Mouse (Mus musculus): ENCODE data around the gene Cdk14. TPM values are rescaled to one million over a fixed set of nuclear protein-coding genes. Genes with fewer than 3 reads are reported as not detected.

The Cdk14 gene
- polyA plus RNA-seq, 1 experiment = 14.8 TPM

DNA sequence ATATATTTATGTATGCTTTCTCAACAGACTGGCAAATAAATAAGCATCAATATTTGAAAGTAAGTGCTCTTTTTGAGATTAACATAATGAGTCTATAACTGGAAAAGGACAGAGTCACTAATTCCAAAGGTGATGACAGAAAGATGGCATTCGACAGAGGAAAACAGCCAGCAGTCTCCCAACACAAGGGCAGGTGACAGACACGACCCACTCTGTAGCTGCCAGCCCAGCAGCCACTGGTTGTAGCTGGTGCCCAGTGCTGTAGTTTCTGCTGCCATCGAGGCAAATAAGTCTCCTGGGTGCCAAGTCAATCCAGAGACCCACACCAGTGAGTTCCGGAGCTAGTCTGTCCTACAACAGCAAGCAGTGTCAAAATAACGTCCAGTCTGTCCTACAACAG is 280.3 kb downstream of the Cdk14 start:
- Histone ChIP-seq H3K36me3 (ENCODE audit: control insufficient read depth, insufficient read depth, low read length, poor library complexity, severe bottlenecking) (no peaks in the 10 kb centered on the region), H3K4me3 (ENCODE audit: low read depth, low read length) (no peak overlapping the region), H3K27me3 (ENCODE audit: control insufficient read depth, insufficient read depth, low read length, poor library complexity, severe bottlenecking) (no peaks in the 10 kb centered on the region), H3K9ac (ENCODE audit: low read depth, poor library complexity, severe bottlenecking) (no peak overlapping the region), H3K9me3 (replicated peaks; ENCODE audit: control insufficient read depth, insufficient read depth, low read length, poor library complexity, severe bottlenecking) (no peaks in the 10 kb centered on the region), H3K4me1 (ENCODE audit: control insufficient read depth, insufficient read depth, low read length) (no peaks in the 10 kb centered on the region), H3K27ac (ENCODE audit: insufficient read depth, low read length) (no peak overlapping the region)
- TF ChIP-seq EP300 (IDR thresholded peaks at IDR 0.05; ENCODE audit: insufficient read depth, low read depth, low read length) = no peak
- TF ChIP-seq CTCF (IDR thresholded peaks at IDR 0.05; ENCODE audit: low read depth, low read length) = no peak
- no peak for TF ChIP-seq POLR2A (IDR thresholded peaks at IDR 0.05; ENCODE audit: insufficient read depth, low read length)

DNA sequence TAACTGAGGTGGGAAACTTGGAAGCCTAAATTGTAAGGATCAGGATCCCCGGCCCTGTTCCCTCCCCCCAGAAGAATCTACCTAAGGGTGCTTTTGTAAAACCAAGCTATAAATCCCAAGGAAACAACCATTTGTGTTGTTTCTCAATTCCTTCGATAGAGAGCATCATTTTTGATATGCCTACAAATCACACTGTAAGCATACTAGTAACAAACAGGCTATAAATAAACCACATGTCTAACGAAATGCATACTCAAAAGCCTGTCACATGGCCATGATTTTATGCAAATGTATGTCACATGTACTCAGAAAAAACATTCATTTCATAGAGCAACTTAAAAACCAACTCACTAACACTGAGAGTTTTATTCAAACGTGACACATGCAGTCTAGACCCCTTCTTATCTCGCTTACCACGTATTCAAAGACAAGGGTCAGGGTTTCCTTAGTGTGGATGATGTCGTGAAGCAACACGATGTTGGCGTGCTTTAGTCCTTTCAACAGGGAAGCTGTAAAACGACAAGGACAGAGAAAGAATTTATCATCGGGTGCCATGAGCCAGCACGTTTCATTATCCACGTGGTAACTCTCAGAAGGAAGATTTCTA is 285.1 kb downstream of the Cdk14 start:
- TF ChIP-seq CTCF (IDR thresholded peaks at IDR 0.05; ENCODE audit: low read depth, low read length) = no peak
- no peak for TF ChIP-seq POLR2A (IDR thresholded peaks at IDR 0.05; ENCODE audit: insufficient read depth, low read length)
- TF ChIP-seq EP300 (IDR thresholded peaks at IDR 0.05; ENCODE audit: insufficient read depth, low read depth, low read length) = no peak
- no peaks in the 10 kb centered on the region for H3K27me3 ChIP-seq (ENCODE audit: control insufficient read depth, insufficient read depth, low read length, poor library complexity, severe bottlenecking)
- H3K9me3 ChIP-seq (replicated peaks; ENCODE audit: control insufficient read depth, insufficient read depth, low read length, poor library complexity, severe bottlenecking) = no peaks in the 10 kb centered on the region

DNA sequence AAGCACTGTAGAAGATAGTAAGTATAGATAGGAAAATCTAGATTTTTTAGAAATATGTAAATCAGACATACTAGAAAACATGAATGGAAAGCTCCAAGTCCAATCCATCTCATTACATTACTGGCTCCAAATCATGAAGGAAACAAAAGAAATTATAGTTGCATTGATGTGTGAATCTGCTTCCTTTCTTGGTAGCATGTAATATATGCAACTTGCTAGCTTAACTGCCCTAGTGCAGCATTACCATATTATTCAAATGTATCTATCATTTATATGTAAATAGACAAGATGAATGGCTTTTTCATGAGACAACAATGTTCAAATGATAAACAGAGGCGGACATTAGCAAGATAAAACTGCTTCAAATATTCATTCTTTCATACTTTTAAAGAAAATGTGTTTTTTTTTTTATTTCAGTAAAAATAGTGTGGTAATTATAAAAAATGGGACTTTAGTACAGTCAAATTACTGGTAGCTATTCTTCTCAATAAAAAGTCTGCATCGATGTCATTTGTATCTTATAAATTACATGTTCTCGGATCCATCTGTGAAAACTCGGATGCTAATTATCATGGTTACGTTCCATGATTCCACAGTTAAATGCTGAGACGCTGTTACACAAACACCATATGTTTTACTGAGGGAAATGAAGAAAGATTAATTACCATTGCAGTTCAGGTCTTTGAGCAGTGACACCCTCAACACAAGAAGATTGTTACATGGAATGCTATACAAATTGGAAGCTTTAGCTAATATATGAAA is 285.8 kb downstream of the Cdk14 start:
- TF ChIP-seq CTCF (IDR thresholded peaks at IDR 0.05; ENCODE audit: low read depth, low read length) (no peak), EP300 (IDR thresholded peaks at IDR 0.05; ENCODE audit: insufficient read depth, low read depth, low read length) (no peak), POLR2A (IDR thresholded peaks at IDR 0.05; ENCODE audit: insufficient read depth, low read length) (no peak)
- H3K4me3 ChIP-seq (ENCODE audit: low read depth, low read length) = no peak overlapping the region
- no peak overlapping the region for H3K27ac ChIP-seq (ENCODE audit: insufficient read depth, low read length)
- H3K36me3 ChIP-seq (ENCODE audit: control insufficient read depth, insufficient read depth, low read length, poor library complexity, severe bottlenecking) = no peaks in the 10 kb centered on the region
- no peaks in the 10 kb centered on the region for H3K27me3 ChIP-seq (ENCODE audit: control insufficient read depth, insufficient read depth, low read length, poor library complexity, severe bottlenecking)
- H3K9me3 ChIP-seq (replicated peaks; ENCODE audit: control insufficient read depth, insufficient read depth, low read length, poor library complexity, severe bottlenecking) = no peaks in the 10 kb centered on the region
- no peak overlapping the region for H3K9ac ChIP-seq (ENCODE audit: low read depth, poor library complexity, severe bottlenecking)
- H3K4me1 ChIP-seq (ENCODE audit: control insufficient read depth, insufficient read depth, low read length) = no peaks in the 10 kb centered on the region

More for the DNA sequence above, 285.1 kb downstream of the Cdk14 start:
- no peak overlapping the region for H3K27ac ChIP-seq (ENCODE audit: insufficient read depth, low read length)
- no peak overlapping the region for H3K9ac ChIP-seq (ENCODE audit: low read depth, poor library complexity, severe bottlenecking)
- H3K4me3 ChIP-seq (ENCODE audit: low read depth, low read length) = no peak overlapping the region
- H3K4me1 ChIP-seq (ENCODE audit: control insufficient read depth, insufficient read depth, low read length) = no peaks in the 10 kb centered on the region
- no peaks in the 10 kb centered on the region for H3K36me3 ChIP-seq (ENCODE audit: control insufficient read depth, insufficient read depth, low read length, poor library complexity, severe bottlenecking)

DNA sequence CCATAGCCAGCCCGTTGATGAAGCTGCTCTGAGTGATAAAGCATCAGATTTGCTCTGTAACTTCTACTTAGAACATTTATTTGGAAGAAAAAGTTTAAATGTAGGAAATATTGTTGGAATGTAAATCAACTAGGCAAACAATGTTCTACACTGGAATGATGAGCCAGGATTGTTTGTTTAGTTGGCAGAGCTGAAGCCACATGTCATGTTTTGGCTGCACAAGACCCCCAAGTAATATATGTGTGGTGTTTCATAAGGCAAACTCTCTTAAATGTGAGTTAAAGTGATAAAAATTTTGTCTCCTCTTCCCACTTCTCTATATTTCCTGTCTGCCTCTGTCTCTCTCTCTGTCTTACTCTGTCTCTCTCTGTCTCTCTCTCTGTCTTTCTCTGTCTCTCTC is 291.3 kb downstream of the Cdk14 start:
- H3K9ac ChIP-seq (ENCODE audit: low read depth, poor library complexity, severe bottlenecking) = no peak overlapping the region
- H3K9me3 ChIP-seq (replicated peaks; ENCODE audit: control insufficient read depth, insufficient read depth, low read length, poor library complexity, severe bottlenecking) = no peaks in the 10 kb centered on the region
- no peaks in the 10 kb centered on the region for H3K36me3 ChIP-seq (ENCODE audit: control insufficient read depth, insufficient read depth, low read length, poor library complexity, severe bottlenecking)
- no peaks in the 10 kb centered on the region for H3K4me1 ChIP-seq (ENCODE audit: control insufficient read depth, insufficient read depth, low read length)
- no peaks in the 10 kb centered on the region for H3K27me3 ChIP-seq (ENCODE audit: control insufficient read depth, insufficient read depth, low read length, poor library complexity, severe bottlenecking)
- TF ChIP-seq POLR2A (IDR thresholded peaks at IDR 0.05; ENCODE audit: insufficient read depth, low read length) = no peak
- H3K27ac ChIP-seq (ENCODE audit: insufficient read depth, low read length) = no peak overlapping the region
- H3K4me3 ChIP-seq (ENCODE audit: low read depth, low read length) = no peak overlapping the region

DNA sequence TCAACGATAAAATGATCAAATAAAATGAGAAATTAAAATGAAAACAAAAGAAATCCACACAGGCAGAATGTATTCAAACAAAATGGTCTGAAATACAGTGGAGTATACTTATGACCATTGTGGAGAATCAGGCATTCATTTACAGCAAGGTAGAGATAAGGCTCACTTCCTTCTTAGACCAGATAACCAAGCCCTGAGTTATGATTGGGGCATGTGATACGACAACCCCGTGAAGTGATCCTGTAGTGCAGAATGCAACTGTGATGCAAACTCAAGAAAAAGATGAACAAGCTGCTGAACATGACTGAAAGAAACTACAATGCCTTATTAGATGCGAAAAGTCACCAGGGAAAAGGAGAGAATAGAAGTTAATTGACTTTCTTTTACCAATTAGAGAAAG is 295.5 kb downstream of the Cdk14 start:
- Histone ChIP-seq H3K27me3 (ENCODE audit: control insufficient read depth, insufficient read depth, low read length, poor library complexity, severe bottlenecking) (no peaks in the 10 kb centered on the region), H3K4me1 (ENCODE audit: control insufficient read depth, insufficient read depth, low read length) (no peaks in the 10 kb centered on the region), H3K36me3 (ENCODE audit: control insufficient read depth, insufficient read depth, low read length, poor library complexity, severe bottlenecking) (no peaks in the 10 kb centered on the region), H3K4me3 (ENCODE audit: low read depth, low read length) (no peak overlapping the region), H3K9me3 (replicated peaks; ENCODE audit: control insufficient read depth, insufficient read depth, low read length, poor library complexity, severe bottlenecking) (no peaks in the 10 kb centered on the region), H3K27ac (ENCODE audit: insufficient read depth, low read length) (no peak overlapping the region), H3K9ac (ENCODE audit: low read depth, poor library complexity, severe bottlenecking) (no peak overlapping the region)
- TF ChIP-seq EP300 (IDR thresholded peaks at IDR 0.05; ENCODE audit: insufficient read depth, low read depth, low read length) (no peak), POLR2A (IDR thresholded peaks at IDR 0.05; ENCODE audit: insufficient read depth, low read length) (no peak), CTCF (IDR thresholded peaks at IDR 0.05; ENCODE audit: low read depth, low read length) (no peak)

DNA sequence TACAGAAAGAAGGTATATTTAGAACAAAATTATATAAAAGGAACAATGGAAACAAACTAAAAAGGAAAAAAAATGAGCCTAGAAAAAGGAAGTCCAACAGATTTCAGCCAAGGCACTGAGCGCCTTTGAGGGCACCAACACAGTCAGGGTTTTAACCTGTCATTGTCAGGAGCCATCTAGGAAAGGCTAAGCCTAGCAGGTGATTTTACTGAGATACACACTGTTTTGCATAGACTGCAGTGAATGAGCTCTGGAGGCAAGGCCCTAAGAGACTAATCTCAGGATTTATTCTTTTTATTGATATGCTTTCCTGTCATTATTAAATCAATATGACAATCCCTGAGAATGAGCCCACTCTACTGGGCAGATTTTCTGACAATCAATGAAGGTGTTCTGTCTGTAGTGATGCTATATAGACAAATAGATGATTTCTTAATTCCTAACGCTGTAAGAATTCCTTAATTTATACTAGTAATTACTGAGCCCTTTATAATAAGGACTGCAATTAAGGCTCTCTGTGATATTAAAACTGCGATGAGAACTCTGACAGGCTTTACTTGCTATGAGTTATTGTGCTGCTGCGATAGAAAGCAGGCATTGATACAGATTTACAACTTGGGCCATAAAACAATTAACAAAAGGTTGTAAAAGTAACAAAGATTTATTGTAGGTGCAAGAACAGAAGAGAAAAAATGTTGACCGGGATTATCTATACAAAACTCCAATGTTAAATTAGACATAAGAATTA is 303.2 kb downstream of the Cdk14 start:
- no peak overlapping the region for H3K27ac ChIP-seq (ENCODE audit: insufficient read depth, low read length)
- H3K4me1 ChIP-seq (ENCODE audit: control insufficient read depth, insufficient read depth, low read length) = no peaks in the 10 kb centered on the region
- TF ChIP-seq CTCF (IDR thresholded peaks at IDR 0.05; ENCODE audit: low read depth, low read length) (no peak), POLR2A (IDR thresholded peaks at IDR 0.05; ENCODE audit: insufficient read depth, low read length) (no peak), EP300 (IDR thresholded peaks at IDR 0.05; ENCODE audit: insufficient read depth, low read depth, low read length) (no peak)
- H3K36me3 ChIP-seq (ENCODE audit: control insufficient read depth, insufficient read depth, low read length, poor library complexity, severe bottlenecking) = no peaks in the 10 kb centered on the region
- H3K9ac ChIP-seq (ENCODE audit: low read depth, poor library complexity, severe bottlenecking) = no peak overlapping the region
- H3K27me3 ChIP-seq (ENCODE audit: control insufficient read depth, insufficient read depth, low read length, poor library complexity, severe bottlenecking) = no peaks in the 10 kb centered on the region
- no peak overlapping the region for H3K4me3 ChIP-seq (ENCODE audit: low read depth, low read length)
- H3K9me3 ChIP-seq (replicated peaks; ENCODE audit: control insufficient read depth, insufficient read depth, low read length, poor library complexity, severe bottlenecking) = no peaks in the 10 kb centered on the region
